Mouse (Mus musculus) gastrocnemius, postnatal 14 days (tissue): ENCODE results near the gene Akr1d1. TPM values are rescaled to one million over a fixed set of nuclear protein-coding genes. Genes with fewer than 3 reads are reported as not detected.

Source experiments
- DNase-seq: peaks from one replicate; pipeline ENCODE4 v3.0.0; 2021; ENCODE audit warnings: mixed read lengths
- intact Hi-C: fragments of 180-260 bp; cut with DNase I; formaldehyde crosslinking; loops from one replicate; pipeline ENCODE4 v1.15.1; 2025; ENCODE audit warnings: low total_unique reads
- total RNA-seq, 2 experiments: library from RNA; stranded (reverse); gene quantifications; 2 replicates each; pipeline ENCODE4 v1.2.3; 2021

Akr1d1 gene
- total RNA-seq, 2 experiments from 2014 or later: not detected

DNA sequence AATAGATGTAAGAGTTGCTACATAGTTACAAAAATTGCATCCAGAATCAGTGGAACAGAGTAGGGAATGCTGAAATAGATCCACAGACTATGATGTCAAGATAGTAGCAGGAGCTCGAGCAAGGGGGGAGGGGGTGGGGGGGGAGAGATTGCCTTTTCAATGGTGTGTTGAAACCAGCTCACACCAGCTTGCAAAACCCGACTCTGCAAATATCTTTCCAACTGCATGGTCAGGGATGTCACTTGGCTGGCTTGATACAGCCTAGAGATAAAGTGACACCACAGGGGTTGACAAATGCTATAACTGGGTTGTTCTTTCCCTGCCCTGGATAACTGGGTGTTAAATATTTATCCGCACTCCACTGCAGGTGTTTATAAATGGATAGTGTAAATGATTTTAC lies 24.0 kb downstream of the Akr1d1 start:
- DNase-seq: no peak
- intact Hi-C loops: no loop called here

GRCm38 (mm10) chr6:37554327-37554726 lies 24.4 kb downstream of the Akr1d1 start:
- intact Hi-C loops: no loop called here

DNA sequence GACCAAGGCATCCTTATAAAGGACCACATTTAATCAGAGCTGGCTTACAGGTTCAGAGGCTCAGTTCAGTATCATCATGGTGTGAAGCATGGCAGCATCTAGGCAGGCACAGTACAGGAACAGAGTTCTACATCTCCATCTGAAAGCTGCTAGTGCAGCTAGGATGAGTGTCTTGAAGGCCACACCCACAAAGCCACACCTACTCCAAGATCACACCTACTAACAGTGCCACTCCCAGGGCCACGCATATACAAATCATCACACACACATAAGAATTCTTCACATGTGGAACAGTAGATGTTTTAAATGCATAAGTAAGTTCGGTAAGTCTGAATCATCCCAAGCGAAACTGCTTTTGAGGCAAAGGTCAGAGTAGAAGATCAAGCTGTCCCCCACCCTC lies 33.9 kb downstream of the Akr1d1 start:
- no peak for DNase-seq
- intact Hi-C loops: no loop called here

More at GRCm38 (mm10) chr6:37554327-37554726, 24.4 kb downstream of the Akr1d1 start:
- no peak for DNase-seq

DNA sequence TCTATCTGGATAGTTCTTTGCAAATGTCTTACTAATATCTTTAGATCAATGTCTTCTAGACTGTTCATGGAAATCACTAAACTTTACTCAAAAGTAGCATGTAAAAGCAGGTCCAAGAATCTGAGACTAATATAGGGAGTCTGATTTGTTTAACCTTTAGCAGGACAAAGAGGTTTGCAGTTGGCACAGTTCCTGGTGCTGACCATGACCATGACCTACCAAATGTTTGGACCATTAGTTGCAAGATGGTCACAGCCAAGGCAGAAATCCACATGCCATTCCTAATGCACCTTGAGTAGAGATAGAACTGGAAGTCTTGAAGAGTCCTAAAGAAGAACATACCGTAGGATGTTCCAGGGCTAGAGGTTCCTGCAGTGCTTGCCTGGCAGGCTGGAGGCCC lies 37.4 kb downstream of the Akr1d1 start:
- no peak for DNase-seq
- intact Hi-C loops: no loop called here

GRCm38 (mm10) chr6:37571939-37572338 lies 42.0 kb downstream of the Akr1d1 start:
- DNase-seq: no peak
- intact Hi-C loops: no loop called here

DNA sequence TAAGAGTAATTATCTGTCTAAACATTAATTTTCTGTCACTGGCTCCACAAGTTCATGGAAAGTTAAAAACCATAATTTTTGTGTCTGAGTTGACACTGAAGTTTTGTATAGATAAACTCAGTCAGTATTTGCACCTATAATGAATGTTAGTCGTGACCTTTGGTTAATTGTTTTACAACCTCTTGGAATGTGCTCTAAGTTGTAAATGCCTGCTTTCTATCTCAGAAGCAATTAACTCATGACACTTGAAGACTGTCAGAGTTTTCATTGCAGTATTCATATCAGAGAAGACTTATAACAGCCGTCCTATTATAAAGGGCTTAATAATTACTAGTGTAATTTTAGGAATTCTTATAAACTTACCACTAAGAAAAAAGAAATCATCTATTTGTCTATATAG lies 43.0 kb downstream of the Akr1d1 start:
- intact Hi-C loops: no loop called here
- no peak for DNase-seq

DNA sequence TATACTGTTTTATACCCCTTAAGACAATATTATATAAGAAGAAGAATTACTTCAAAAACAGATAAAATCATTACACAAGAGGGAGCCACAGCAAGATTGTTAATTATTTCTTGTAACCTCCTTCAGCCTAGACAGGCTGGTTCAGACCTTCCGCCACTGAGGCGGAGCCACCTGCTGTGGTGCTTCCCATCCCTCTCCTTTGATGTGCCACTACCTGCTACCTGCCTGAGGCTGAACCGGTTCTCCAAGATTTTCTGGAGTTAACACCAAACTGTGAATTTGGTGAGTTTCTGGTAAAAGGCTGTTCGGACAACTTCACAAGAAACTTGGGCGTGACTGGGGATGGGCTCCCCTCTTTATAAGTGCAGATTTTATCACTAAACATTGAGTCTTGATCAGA lies 50.5 kb downstream of the Akr1d1 start:
- intact Hi-C loops: no loop called here
- no peak for DNase-seq

DNA sequence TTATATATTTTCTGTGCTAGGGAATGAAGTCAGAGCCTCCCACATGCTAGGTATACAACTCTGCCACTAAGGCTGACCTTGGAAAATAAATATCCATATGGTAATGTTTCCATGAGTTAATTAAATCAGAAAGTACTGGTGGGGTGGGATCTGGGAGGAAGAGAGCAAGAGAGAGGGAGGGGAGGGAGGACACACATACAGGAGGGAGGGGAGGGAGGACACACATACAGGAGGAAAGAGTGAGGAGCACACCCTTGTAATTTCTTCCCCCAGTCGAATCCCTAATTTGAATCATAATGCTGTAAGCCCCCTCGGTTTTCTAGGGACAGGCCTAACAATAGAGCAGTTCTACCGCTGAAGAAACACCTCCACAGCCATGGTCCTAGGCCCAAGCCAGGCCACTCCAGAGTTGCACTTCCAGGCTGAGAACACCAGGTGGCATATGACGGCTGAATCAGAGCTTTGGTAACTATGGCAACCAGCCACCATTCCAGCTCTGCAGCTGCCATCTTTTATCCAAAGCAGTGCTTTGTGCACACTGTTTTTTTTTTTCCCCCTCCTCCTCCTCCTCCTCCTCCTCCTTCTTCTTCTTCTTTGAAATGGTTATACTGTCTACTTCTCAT lies 59.5 kb downstream of the Akr1d1 start:
- intact Hi-C loops: loop anchor here (5.0 kb wide), 1 partner anchor 478 kb away; no protein-coding TSS in a partner anchor

GRCm38 (mm10) chr6:37590800-37591199 lies 60.8 kb downstream of the Akr1d1 start:
- DNase-seq: no peak
- intact Hi-C loops: no loop called here

More for the DNA sequence above, 59.5 kb downstream of the Akr1d1 start:
- peak; percentile 68 for DNase-seq

- intact Hi-C loops: no loop called here
- DNase-seq: peak; percentile 25
Measured at GRCm38 (mm10) chr6:37592101-37593032, 62.4 kb downstream of the Akr1d1 start.

DNA sequence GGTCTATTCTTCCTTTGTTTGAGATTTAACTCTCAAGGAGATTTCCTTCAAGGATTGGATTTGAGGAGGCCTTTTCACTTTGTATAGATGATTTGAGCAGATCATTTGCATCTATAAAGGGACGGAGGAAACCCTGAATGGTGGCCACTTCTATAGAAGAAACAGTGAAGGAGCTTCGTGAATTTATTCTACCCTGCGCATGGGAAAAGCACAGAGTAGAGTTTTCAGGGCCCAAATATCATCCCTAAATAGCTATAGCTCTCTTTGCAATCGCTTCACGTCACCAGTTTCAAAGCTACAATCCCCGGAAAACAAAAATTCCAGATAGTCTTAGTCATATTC lies 63.0 kb downstream of the Akr1d1 start:
- no peak for DNase-seq
- intact Hi-C loops: no loop called here

- no peak for DNase-seq
- intact Hi-C loops: no loop called here
Measured at GRCm38 (mm10) chr6:37593551-37594089, 63.6 kb downstream of the Akr1d1 start.

DNA sequence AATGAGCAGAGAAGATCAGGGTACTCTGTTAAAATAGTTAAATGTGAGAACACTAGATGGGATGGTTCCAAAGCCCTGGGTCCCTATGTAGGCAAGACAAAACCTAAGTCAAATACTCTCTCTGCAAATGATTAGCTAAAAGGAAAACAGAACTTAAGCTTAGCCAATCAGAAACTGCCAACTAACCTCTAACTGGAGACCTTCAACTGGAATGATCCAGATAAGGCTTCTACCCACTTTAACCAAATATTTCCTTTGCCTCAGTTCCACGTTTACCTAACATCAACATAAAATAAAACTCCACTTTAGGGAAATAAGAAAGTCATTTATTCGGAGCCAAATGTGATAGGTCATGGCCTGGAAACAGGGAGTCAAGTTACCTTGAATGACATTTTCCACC lies 67.1 kb downstream of the Akr1d1 start:
- intact Hi-C loops: no loop called here
- DNase-seq: no peak

GRCm38 (mm10) chr6:37598033-37598432 lies 68.1 kb downstream of the Akr1d1 start:
- intact Hi-C loops: no loop called here
- no peak for DNase-seq

DNA sequence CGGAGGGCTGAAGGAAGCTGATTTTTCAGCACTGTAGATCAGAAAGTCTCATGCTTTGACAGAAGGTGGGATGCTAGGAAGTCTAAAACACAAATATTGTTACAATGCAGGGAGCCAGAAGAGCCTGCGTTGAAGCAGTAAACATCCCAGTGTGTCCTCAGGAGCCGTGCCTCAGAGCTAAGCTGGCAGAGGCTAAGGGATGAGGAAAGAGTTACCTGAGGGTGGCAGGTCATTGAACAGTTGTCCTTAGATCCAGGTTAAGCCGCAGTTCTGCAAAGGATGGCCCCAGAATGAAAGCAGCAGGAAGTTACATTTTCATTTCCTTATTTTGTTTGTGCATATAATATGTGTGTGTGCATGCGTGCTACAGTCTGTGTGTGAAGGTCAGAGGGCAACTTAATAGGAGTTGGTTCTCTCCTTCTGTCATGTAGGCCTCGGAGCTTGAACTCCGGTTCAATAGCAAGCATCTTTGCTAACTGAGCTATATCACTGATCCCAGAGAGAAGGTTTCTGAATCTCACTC lies 71.1 kb downstream of the Akr1d1 start:
- no peak for DNase-seq
- intact Hi-C loops: no loop called here

DNA sequence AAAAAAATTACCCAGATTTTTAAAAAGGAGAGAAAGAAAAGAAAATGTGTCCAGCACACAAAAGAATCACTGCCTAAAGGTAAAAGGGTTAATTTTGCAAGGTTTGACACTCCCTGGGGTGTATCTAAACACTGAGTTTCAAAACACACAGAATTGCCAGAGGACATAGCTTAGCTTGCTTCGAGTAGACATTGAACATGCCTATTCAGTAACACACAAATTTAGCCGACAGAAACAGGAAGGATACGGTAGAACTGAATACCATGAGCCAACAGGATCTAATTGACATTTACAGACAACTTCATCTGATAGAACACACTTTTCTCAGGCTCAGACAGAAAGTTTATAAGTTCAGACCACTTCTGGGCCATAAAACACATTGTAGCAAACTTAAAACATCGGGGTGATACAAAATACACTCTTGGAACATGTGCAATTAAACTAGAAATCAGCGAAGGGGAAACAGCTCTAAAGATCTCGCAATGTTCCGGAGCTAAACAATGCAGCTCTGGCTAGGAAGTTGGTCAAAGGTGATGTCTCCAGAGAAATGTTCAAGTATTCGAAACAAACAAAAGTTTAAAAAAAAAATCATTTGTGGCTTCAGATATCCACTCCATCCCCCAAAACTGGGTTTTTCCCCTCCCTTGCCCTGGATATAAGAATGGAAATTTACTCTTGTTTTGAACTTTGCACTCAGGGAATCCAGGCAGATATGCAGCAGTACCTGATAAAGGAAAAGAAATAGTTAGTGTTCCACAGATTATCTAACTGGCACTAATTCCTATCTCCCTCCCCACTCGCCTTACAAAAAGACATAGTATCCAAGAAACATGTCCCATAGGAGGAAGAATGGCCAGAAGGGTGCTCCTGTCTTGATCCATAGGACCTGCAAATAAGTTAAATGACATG lies 73.1 kb downstream of the Akr1d1 start:
- DNase-seq: no peak
- intact Hi-C loops: no loop called here

DNA sequence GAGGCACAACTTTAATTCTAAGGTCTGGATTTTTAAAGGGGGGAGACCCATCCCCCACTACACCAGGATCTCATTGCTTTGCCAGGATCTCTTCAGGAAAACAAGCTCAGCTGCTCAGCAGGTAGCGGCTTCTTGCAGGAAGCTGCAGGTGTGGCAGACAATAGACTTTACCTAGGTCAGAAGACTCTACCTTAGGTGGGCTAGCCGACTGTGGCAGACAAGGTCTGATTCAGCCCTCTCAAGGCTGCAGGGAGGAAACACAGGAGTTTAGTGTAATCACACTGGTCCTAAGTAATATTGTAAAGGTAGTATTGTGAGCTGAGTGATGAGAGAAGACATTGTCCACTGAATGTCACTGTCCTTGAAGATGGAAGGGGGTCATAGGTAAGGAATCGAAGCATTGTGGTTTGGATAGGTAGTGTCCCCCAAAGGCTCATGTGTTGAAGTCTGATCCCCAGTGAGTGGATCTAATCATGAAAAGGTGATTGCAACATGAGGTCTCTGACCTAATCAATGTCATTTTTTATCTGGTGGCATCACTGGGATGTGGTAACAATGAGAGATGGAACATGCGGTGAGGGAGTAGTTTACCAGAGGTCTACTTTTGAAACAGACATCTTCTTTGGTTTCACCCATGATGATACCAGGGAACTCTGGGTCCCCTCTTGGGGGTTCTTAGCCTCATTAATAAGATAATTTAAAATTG lies 74.4 kb downstream of the Akr1d1 start:
- DNase-seq: no peak
- intact Hi-C loops: no loop called here

DNA sequence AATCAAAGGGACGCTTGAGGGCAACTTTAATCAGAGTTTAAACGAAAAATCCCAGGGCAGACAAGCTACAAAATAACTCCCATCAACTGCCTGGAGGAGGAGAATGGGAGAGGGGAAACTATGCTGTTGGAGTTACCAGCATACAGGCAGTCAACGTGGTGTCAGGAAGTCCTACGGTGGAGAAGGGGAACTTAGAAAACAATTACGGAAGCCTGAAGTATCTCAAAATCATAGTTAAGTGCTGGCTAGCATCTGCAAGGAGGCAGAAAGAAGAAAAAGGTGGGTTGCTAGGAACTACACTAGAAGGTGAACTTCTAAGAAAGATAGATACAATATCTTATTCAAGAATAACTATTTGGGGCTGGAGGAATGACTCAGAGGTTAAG lies 74.9 kb downstream of the Akr1d1 start:
- no peak for DNase-seq
- intact Hi-C loops: no loop called here
